Mouse (Mus musculus) kidney, postnatal 4 days (tissue): ENCODE results near the gene Mboat1.
A peak's percentile ranks its signal among the peaks of the same experiment; 100 is the strongest.

Experiments
- DNase-seq, 2 experiments: peaks; one replicate each; pipeline ENCODE4 v3.0.0; 2021; ENCODE audit warnings: mixed read lengths in 2 of 2

The Mboat1 gene

GRCm38 (mm10) chr13:30136243-30136922, at the start of gene Mboat1:
Gene Mboat1 (plus strand): TSS chr13:30136489.
- peak; percentile 84 to 91 for DNase-seq

GRCm38 (mm10) chr13:30093086-30093485, 43.2 kb upstream of the Mboat1 start:
- no peak for DNase-seq

- DNase-seq: peak; percentile 4 to 13
Measured at GRCm38 (mm10) chr13:30095851-30096250, 40.4 kb upstream of the Mboat1 start.

GRCm38 (mm10) chr13:30096536-30096935, 39.8 kb upstream of the Mboat1 start:
- peak in 1 of 2 experiments; percentile 7 for DNase-seq

- DNase-seq: no peak
Measured at GRCm38 (mm10) chr13:30109001-30109600, 27.2 kb upstream of the Mboat1 start.

GRCm38 (mm10) chr13:30115792-30116191, 20.5 kb upstream of the Mboat1 start:
- DNase-seq: no peak

- DNase-seq: no peak
Measured at GRCm38 (mm10) chr13:30136923-30137629, 787 bp downstream of the Mboat1 start.

GRCm38 (mm10) chr13:30137951-30138350, 1.7 kb downstream of the Mboat1 start:
- no peak for DNase-seq

GRCm38 (mm10) chr13:30140149-30140548, 3.9 kb downstream of the Mboat1 start:
- DNase-seq: no peak

- no peak for DNase-seq
Measured at GRCm38 (mm10) chr13:30140646-30141045, 4.4 kb downstream of the Mboat1 start.

- no peak for DNase-seq
Measured at GRCm38 (mm10) chr13:30141996-30142395, 5.7 kb downstream of the Mboat1 start.

- peak; percentile 12 to 39 for DNase-seq
Measured at GRCm38 (mm10) chr13:30146468-30146867, 10.2 kb downstream of the Mboat1 start.

- DNase-seq: no peak
Measured at GRCm38 (mm10) chr13:30154264-30154663, 18.0 kb downstream of the Mboat1 start.

GRCm38 (mm10) chr13:30159626-30160025, 23.3 kb downstream of the Mboat1 start:
- peak; percentile 49 to 61 for DNase-seq

GRCm38 (mm10) chr13:30163521-30163920, 27.2 kb downstream of the Mboat1 start:
- no peak for DNase-seq

- DNase-seq: no peak
Measured at GRCm38 (mm10) chr13:30166138-30167090, 30.1 kb downstream of the Mboat1 start.

GRCm38 (mm10) chr13:30167499-30167898, 31.2 kb downstream of the Mboat1 start:
- no peak for DNase-seq

- DNase-seq: no peak
Measured at GRCm38 (mm10) chr13:30168803-30169202, 32.5 kb downstream of the Mboat1 start.

- no peak for DNase-seq
Measured at GRCm38 (mm10) chr13:30170061-30170460, 33.8 kb downstream of the Mboat1 start.

GRCm38 (mm10) chr13:30174586-30174985, 38.3 kb downstream of the Mboat1 start:
- DNase-seq: no peak

GRCm38 (mm10) chr13:30177356-30177755, 41.1 kb downstream of the Mboat1 start:
- no peak for DNase-seq

- DNase-seq: no peak
Measured at GRCm38 (mm10) chr13:30185549-30185948, 49.3 kb downstream of the Mboat1 start.

GRCm38 (mm10) chr13:30185959-30186358, 49.7 kb downstream of the Mboat1 start:
- DNase-seq: no peak
